Mouse (Mus musculus): ENCODE results near the gene Cnksr2. TPM values are rescaled to one million over a fixed set of nuclear protein-coding genes. Genes with fewer than 3 reads are reported as not detected.

Gene Cnksr2
- under 1 TPM; 0.05 to 0.08 TPM for total RNA-seq (2021)

- intact Hi-C loops (cut with DNase I) = loop anchor here (10.0 kb wide), 1 partner anchor 572 kb away; no protein-coding TSS in a partner anchor
- DNase-seq (ENCODE audit: low spot score) = no peak
These were observed at the start of gene Cnksr2 for GRCm38 (mm10) chrX:158043057-158043843. Gene Cnksr2 (minus strand): TSS chrX:158043294.

DNA sequence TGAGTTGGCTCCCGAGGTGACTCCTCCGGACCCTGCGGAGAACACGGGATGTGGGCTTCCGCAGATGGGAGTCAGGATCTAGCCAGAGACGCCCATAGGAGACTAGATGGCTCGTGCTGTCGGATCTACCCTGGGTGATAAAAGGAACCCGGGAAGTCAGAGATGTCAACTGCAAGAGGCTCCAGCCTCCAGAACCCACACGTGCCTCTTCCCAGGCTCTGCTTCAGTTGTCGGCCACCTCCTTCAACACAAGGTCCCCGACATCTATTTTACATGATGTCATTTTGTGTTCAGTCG lies 698 bp upstream of the Cnksr2 start:
- intact Hi-C loops (cut with DNase I) = loop anchor here (10.0 kb wide), 1 partner anchor 571 kb away; no protein-coding TSS in a partner anchor
- DNase-seq (ENCODE audit: low spot score) = no peak

- DNase-seq (ENCODE audit: low spot score) = no peak
- intact Hi-C loops (cut with DNase I) = loop anchor here (10.0 kb wide), 1 partner anchor 572 kb away; no protein-coding TSS in a partner anchor
These were observed 638 bp downstream of the Cnksr2 start for GRCm38 (mm10) chrX:158042255-158043056.

DNA sequence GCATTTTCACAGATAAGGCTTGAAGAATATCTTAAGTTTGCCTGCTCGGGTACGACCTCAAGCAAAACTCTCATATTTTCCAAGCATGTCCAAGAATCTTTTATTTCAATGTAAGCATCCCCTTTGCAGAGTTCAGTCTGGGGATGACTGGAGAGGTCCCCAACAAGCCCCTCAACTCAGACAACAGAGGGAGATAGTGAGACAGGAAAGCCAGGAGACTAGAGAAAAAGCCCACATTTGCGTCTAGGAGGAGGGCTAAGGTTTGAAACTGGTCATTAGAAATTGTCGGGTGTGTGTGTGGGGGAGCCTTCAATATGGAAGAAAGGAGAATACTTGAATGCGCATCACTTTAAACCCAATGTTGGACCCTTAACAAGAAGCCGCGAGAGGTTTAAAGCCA lies 1.4 kb downstream of the Cnksr2 start:
- intact Hi-C loops (cut with DNase I) = loop anchor here (10.0 kb wide), 1 partner anchor 573 kb away; no protein-coding TSS in a partner anchor
- DNase-seq (ENCODE audit: low spot score) = no peak

DNA sequence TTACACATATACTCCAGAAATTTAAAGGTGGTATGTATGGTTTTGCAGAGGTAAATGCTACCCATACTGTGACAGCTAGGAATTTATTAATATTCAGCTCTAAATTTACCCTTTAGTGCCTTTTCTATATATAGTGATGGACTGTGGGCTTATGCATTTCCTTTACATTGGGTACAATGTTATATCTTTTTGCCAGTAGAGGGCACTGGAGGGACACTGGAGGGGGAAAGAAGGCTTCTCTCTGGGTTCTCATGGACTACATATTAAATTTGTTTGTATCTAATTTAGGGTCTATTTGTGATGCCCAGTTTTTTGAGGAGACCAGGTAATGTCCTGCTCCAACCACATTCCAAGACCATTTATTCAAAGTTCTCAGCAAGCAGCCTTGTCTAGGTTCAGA lies 91.4 kb downstream of the Cnksr2 start:
- intact Hi-C loops (cut with DNase I) = loop anchor here (2.0 to 10.0 kb wide), 2 partner anchors 217 to 971 kb away; no protein-coding TSS in a partner anchor
- no peak for DNase-seq (ENCODE audit: low spot score)

GRCm38 (mm10) chrX:157949256-157949655 lies 93.8 kb downstream of the Cnksr2 start:
- intact Hi-C loops (cut with DNase I) = no loop called here
- DNase-seq (ENCODE audit: low spot score) = no peak

GRCm38 (mm10) chrX:157945121-157945520 lies 98.0 kb downstream of the Cnksr2 start:
- intact Hi-C loops (cut with DNase I) = no loop called here
- DNase-seq (ENCODE audit: low spot score) = no peak

DNA sequence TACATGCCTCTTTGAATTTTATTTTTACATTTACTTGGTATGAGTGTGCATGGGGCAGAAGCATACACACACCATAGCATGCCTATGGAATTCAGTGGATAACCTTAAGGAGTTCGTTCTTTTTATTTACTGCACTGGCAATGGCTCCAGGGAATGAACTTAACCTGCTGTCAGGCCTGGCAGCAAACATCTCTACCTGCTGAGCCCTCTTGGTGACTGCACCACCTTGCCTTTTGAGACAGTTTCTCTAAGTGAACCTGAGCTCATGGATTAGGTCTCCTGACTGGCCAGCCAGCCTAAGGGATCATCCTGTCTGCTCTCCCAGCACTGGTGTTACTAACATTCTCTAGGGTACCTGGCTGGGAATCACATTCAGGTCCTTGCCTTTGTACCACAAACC lies 106.5 kb downstream of the Cnksr2 start:
- no peak for DNase-seq (ENCODE audit: low spot score)
- intact Hi-C loops (cut with DNase I) = no loop called here

- DNase-seq (ENCODE audit: low spot score) = no peak
- intact Hi-C loops (cut with DNase I) = no loop called here
These were observed 123.0 kb downstream of the Cnksr2 start for GRCm38 (mm10) chrX:157920093-157920492.

GRCm38 (mm10) chrX:157829983-157830382 lies 213.1 kb downstream of the Cnksr2 start:
- DNase-seq (ENCODE audit: low spot score) = no peak
- intact Hi-C loops (cut with DNase I) = no loop called here

GRCm38 (mm10) chrX:157818921-157819260 lies 224.2 kb downstream of the Cnksr2 start:
- intact Hi-C loops (cut with DNase I) = no loop called here
- DNase-seq (ENCODE audit: low spot score) = no peak

GRCm38 (mm10) chrX:157818207-157818920 lies 224.7 kb downstream of the Cnksr2 start, which contains the start of gene Klhl34:
Gene Klhl34 (plus strand): TSS chrX:157818435.
- intact Hi-C loops (cut with DNase I) = no loop called here
- no peak for DNase-seq (ENCODE audit: low spot score)

DNA sequence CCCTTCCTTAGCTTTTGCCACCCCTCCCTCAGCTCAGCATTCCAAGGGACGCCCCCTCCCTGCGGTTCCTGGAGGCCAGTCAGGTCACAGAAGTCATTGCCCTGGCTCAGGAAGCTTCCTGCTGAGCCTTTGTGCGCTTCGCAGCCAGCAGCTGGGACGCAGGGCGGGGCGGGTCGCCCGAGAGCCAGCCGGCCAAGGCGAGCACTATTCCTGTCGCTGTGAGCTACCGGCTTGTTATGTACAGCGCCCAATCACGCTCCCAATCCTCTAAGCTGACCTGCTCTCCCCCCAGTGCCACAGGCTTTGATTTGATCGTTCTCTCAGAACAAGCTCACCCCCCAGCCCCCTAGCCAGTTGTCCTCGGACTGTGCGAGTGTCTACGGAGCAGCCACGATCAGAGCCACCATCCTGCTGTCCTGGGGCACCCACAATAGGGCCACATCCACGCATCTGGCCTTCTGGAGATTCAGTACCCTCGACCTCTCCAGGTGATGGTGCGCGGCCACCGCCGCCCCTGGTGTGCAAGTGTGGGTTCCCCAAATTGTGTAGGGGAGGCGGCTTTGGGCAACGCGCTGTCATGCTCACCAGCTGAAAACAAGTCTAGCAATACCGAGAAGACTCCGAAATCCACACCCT lies 225.4 kb downstream of the Cnksr2 start:
- DNase-seq (ENCODE audit: low spot score) = no peak
- intact Hi-C loops (cut with DNase I) = no loop called here

DNA sequence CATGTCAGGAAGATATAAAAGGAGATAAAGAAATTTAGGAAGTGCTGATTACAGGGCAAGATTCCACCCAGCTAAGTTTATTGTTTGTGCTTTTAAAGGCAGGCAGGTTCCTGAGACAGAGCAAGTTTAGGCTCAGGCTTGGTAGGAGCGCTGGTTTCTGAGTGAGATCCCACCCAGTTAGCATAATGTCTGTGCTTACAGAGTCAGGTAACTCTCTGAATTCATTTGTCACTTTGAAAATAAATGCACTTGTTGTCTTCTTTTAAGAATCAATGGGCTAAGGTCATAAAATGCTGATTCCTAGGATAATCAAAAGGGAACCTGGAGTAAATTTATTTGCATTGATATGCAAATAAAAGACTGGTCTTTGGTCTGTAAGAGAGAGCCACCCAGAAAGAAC lies 233.4 kb downstream of the Cnksr2 start:
- DNase-seq (ENCODE audit: low spot score) = no peak
- intact Hi-C loops (cut with DNase I) = no loop called here

- DNase-seq (ENCODE audit: low spot score) = no peak
- intact Hi-C loops (cut with DNase I) = no loop called here
These were observed 241.4 kb downstream of the Cnksr2 start for GRCm38 (mm10) chrX:157801669-157802068.

Other genes with a start within 250 kb of the Cnksr2 start
- gene Klhl34, start 224.9 kb downstream of the Cnksr2 start, total RNA-seq (2021) = 1 to 10 TPM; 3.9 to 4.2 TPM